Mouse (Mus musculus): ENCODE data around the gene Fam83b.

DNA sequence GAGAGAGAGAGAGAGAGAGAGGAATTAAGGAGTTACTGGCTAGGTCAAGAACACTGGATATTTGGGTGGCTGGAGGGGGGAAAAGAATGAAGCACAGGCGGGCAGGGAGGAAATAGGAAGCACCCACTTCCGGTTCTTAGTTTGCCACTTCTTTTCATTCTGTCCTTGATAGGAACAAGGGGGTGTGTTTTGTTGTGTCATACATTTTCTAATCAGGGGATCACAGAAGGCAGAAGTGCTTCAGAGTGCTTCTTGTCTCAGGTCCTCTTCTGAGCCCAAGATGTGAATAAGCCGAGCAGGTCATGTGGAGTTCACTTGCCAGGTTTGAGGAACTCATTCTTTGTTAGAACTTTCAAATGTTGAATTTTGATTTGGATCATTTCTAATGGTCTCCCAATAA, 86.8 kb downstream of the Fam83b start:
- TF ChIP-seq MAZ (IDR thresholded peaks at IDR 0.05; ENCODE audit: low read depth, low read length): no peak
- TF ChIP-seq EP300 (IDR thresholded peaks at IDR 0.05; ENCODE audit: low read depth in 1 of 2, low read length in 2 of 2): no peak
- no peak for TF ChIP-seq MAFK (IDR thresholded peaks at IDR 0.05; ENCODE audit: borderline replicate concordance, low read depth, low read length)
- TF ChIP-seq UBTF (IDR thresholded peaks at IDR 0.05; ENCODE audit: borderline replicate concordance, insufficient read depth, low read depth, low read length): no peak
- TF ChIP-seq ZC3H11A (IDR thresholded peaks at IDR 0.05; ENCODE audit: low read depth, low read length): no peak
- no peak for TF ChIP-seq BHLHE40 (IDR thresholded peaks at IDR 0.05; ENCODE audit: borderline replicate concordance, low read depth, low read length)
- TF ChIP-seq TCF12 (IDR thresholded peaks at IDR 0.05; ENCODE audit: low read depth, low read length): no peak
- no peak for TF ChIP-seq POLR2A (IDR thresholded peaks at IDR 0.05; ENCODE audit: control insufficient read depth in 1 of 2, insufficient read depth in 1 of 2, low read depth in 1 of 2, low read length in 2 of 2, poor library complexity in 1 of 2)
- no peak for TF ChIP-seq ELF1 (IDR thresholded peaks at IDR 0.05; ENCODE audit: low read depth, low read length)
- no peak for TF ChIP-seq ZKSCAN1 (IDR thresholded peaks at IDR 0.05; ENCODE audit: low read depth, low read length)
- TF ChIP-seq CTCF (IDR thresholded peaks at IDR 0.05 in 2 of 3, conservative IDR thresholded peaks at IDR 0.05 in 1 of 3; ENCODE audit: control insufficient read depth in 1 of 3, insufficient read depth in 1 of 3, low read depth in 2 of 3, low read length in 3 of 3, poor library complexity in 1 of 3, severe bottlenecking in 1 of 3): no peak
- no peak for TF ChIP-seq CHD2 (IDR thresholded peaks at IDR 0.05; ENCODE audit: low read length)
- no peak for TF ChIP-seq MXI1 (IDR thresholded peaks at IDR 0.05; ENCODE audit: low read depth, low read length)
- TF ChIP-seq POLR2AphosphoS2 (IDR thresholded peaks at IDR 0.05; ENCODE audit: low read length): no peak

Measured in MEL (cell line).